Comparison of ENCODE assay signal across 9 mouse cellular contexts in genomic region chr3:87745036-87745659, GRCm38 (mm10). TPM values are rescaled to one million over a fixed set of nuclear protein-coding genes. Genes with fewer than 3 reads are reported as not detected.
DNase-seq lines count a peak whose midpoint lies in the region; ATAC-seq and TF ChIP-seq lines count a peak whose summit lies in the region.
"Had no signal": no experiment of that assay in that cellular context is flagged by ENCODE, and none has a peak within 500 bp of the region (broad histone marks: within the 10 kb centered on the region; RNA-seq: fewer than 3 reads in every experiment).

No protein-coding gene starts in this region.

- no peak for DNase-seq in liver, embryonic 11.5 days (ENCODE audit: low spot score)
- no peak for DNase-seq in liver
- DNase-seq in cerebellum, adult 11 months = no peak
- no peak for DNase-seq in testis, postnatal 14 days (ENCODE audit: low spot score)
- DNase-seq in thymus, postnatal 14 days = no peak

- H3K9ac ChIP-seq in liver, embryonic 11.5 days (ENCODE audit: low read depth, low read length) = no peak overlapping the region
- H3K9ac ChIP-seq in forebrain, embryonic 12.5 days = 0 out of 2 replicates have a peak overlapping the region, but pooled peaks have one; percentile 26
- no peak overlapping the region for H3K9ac ChIP-seq in intestine, postnatal 0 days (ENCODE audit: low read depth, low read length)
- H3K9ac ChIP-seq in neural tube, embryonic 12.5 days = peak overlapping the region; percentile 38

- H3K27me3 ChIP-seq in liver, embryonic 11.5 days (replicated peaks; ENCODE audit: control insufficient read depth, insufficient read depth, low read length) = no peaks in the 10 kb centered on the region; the same call in 1 of the 2 replicates
- H3K27me3 ChIP-seq in forebrain, embryonic 12.5 days = peaks cover 3% of the 10 kb centered on the region; the same call in 1 of the 2 replicates
- H3K27me3 ChIP-seq in intestine, postnatal 0 days (replicated peaks; ENCODE audit: control insufficient read depth, insufficient read depth, low read length) = no peaks in the 10 kb centered on the region
- H3K27me3 ChIP-seq in neural tube, embryonic 12.5 days (replicated peaks) = no peaks in the 10 kb centered on the region

- WGBS in liver, embryonic 11.5 days = 44% methylated on average over 18 of the region's 18 CpGs
- 41% methylated on average over 18 of the region's 18 CpGs for WGBS in forebrain, embryonic 12.5 days
- WGBS in intestine, postnatal 0 days = 40% methylated on average over 18 of the region's 18 CpGs
- WGBS in neural tube, embryonic 12.5 days = 32% methylated on average over 14 of the region's 18 CpGs

- TF ChIP-seq CTCF in intestine, postnatal 0 days (IDR thresholded peaks at IDR 0.05; ENCODE audit: low read depth) = no peak

- no peaks in the 10 kb centered on the region for H3K9me3 ChIP-seq in liver, embryonic 11.5 days (ENCODE audit: control insufficient read depth, low read length)
- no peaks in the 10 kb centered on the region for H3K9me3 ChIP-seq in forebrain, embryonic 12.5 days
- no peaks in the 10 kb centered on the region for H3K9me3 ChIP-seq in intestine, postnatal 0 days (ENCODE audit: control insufficient read depth)
- H3K9me3 ChIP-seq in neural tube, embryonic 12.5 days = no peaks in the 10 kb centered on the region
- H3K9me3 ChIP-seq: G1E had no signal

- H3K36me3 ChIP-seq in liver, embryonic 11.5 days (ENCODE audit: control insufficient read depth, insufficient read depth, low read length) = no peaks in the 10 kb centered on the region; the same call in 1 of the 2 replicates
- H3K36me3 ChIP-seq in forebrain, embryonic 12.5 days (replicated peaks) = peaks cover 5% of the 10 kb centered on the region; the same call in 1 of the 2 replicates
- H3K36me3 ChIP-seq in intestine, postnatal 0 days (ENCODE audit: control insufficient read depth, insufficient read depth) = no peaks in the 10 kb centered on the region
- peaks cover 9% of the 10 kb centered on the region; the same call in 1 of the 2 replicates for H3K36me3 ChIP-seq in neural tube, embryonic 12.5 days
- H3K36me3 ChIP-seq: G1E had no signal

- H3K27ac ChIP-seq in liver, embryonic 11.5 days (ENCODE audit: low read depth, low read length) = no peak overlapping the region
- H3K27ac ChIP-seq in forebrain, embryonic 12.5 days = no peak overlapping the region
- H3K27ac ChIP-seq in intestine, postnatal 0 days (ENCODE audit: low read depth, low read length) = no peak overlapping the region; the same call in 1 of the 2 replicates
- no peak overlapping the region for H3K27ac ChIP-seq in neural tube, embryonic 12.5 days

- H3K4me3 ChIP-seq in liver, embryonic 11.5 days (ENCODE audit: low read depth, low read length) = no peak overlapping the region
- H3K4me3 ChIP-seq in forebrain, embryonic 12.5 days (replicated peaks) = no peak overlapping the region
- H3K4me3 ChIP-seq in intestine, postnatal 0 days (ENCODE audit: low read depth, low read length) = no peak overlapping the region
- H3K4me3 ChIP-seq in neural tube, embryonic 12.5 days = no peak overlapping the region

- peak overlapping the region; percentile 19 for H3K4me2 ChIP-seq in liver, embryonic 11.5 days
- peak overlapping the region; percentile 40 for H3K4me2 ChIP-seq in forebrain, embryonic 12.5 days
- peak overlapping the region; percentile 40 for H3K4me2 ChIP-seq in intestine, postnatal 0 days (replicated peaks; ENCODE audit: low read depth)
- peak overlapping the region; percentile 51 for H3K4me2 ChIP-seq in neural tube, embryonic 12.5 days (replicated peaks)

- ATAC-seq in liver, embryonic 11.5 days (replicated peaks; ENCODE audit: low FRiP score) = no peak
- no peak for ATAC-seq in forebrain, embryonic 12.5 days (ENCODE audit: low FRiP score)
- ATAC-seq in intestine, postnatal 0 days = no peak; the same call in 1 of the 2 replicates
- ATAC-seq in neural tube, embryonic 12.5 days (ENCODE audit: low FRiP score, low read depth) = 0 out of 2 replicates have a peak, but pooled peaks have one; percentile 56

- H3K4me1 ChIP-seq in liver, embryonic 11.5 days (replicated peaks; ENCODE audit: control insufficient read depth, insufficient read depth, low read length) = peaks cover 4% of the 10 kb centered on the region; the same call in 1 of the 2 replicates
- peaks cover 12% of the 10 kb centered on the region for H3K4me1 ChIP-seq in forebrain, embryonic 12.5 days
- H3K4me1 ChIP-seq in intestine, postnatal 0 days (replicated peaks; ENCODE audit: control insufficient read depth, insufficient read depth, low read length) = peaks cover 5% of the 10 kb centered on the region; the same call in 1 of the 2 replicates
- H3K4me1 ChIP-seq in neural tube, embryonic 12.5 days = peaks cover 14% of the 10 kb centered on the region

RNA-seq across cellular contexts. Expression of gene Lrrc71, which starts 3.3 kb away (rescaled TPM):
- polyA plus RNA-seq in liver, embryonic 11.5 days (2014; fragmentation: Nextera tagmentation; extraction: Ambion mirVana) = 0.23 TPM in 1 of 2 replicates, not detected in the other
- polyA plus RNA-seq in forebrain, embryonic 12.5 days (2016; fragmentation: Nextera tagmentation; extraction: Ambion mirVana) = 0.26 and 0.37 TPM in 2 replicates
- 0.23 and 0.34 TPM in 2 replicates for polyA plus RNA-seq in intestine, postnatal 0 days (2015; fragmentation: Nextera tagmentation; extraction: Ambion mirVana)
- 0.33 and 0.53 TPM in 2 replicates for polyA plus RNA-seq in neural tube, embryonic 12.5 days (2016; fragmentation: Nextera tagmentation; extraction: Ambion mirVana)
- polyA plus RNA-seq: G1E had no signal

RNA-seq across cellular contexts. Expression of gene Ntrk1, which starts 49.8 kb away (rescaled TPM):
- polyA plus RNA-seq in liver, embryonic 11.5 days (2014; fragmentation: Nextera tagmentation; extraction: Ambion mirVana) = 0.62 and 1.1 TPM in 2 replicates
- polyA plus RNA-seq in forebrain, embryonic 12.5 days (2016; fragmentation: Nextera tagmentation; extraction: Ambion mirVana) = 1.1 and 1.4 TPM in 2 replicates
- 0.16 and 0.18 TPM in 2 replicates for polyA plus RNA-seq in intestine, postnatal 0 days (2015; fragmentation: Nextera tagmentation; extraction: Ambion mirVana)
- 93.8 and 141 TPM in 2 replicates for polyA plus RNA-seq in neural tube, embryonic 12.5 days (2016; fragmentation: Nextera tagmentation; extraction: Ambion mirVana)
- polyA plus RNA-seq: G1E had no signal

RNA-seq across cellular contexts. Expression of gene Insrr, which starts 51.6 kb away (rescaled TPM):
- polyA plus RNA-seq in liver, embryonic 11.5 days (2014; fragmentation: Nextera tagmentation; extraction: Ambion mirVana) = 0.05 and 0.06 TPM in 2 replicates
- polyA plus RNA-seq in forebrain, embryonic 12.5 days (2016; fragmentation: Nextera tagmentation; extraction: Ambion mirVana) = 0.65 and 1.0 TPM in 2 replicates
- polyA plus RNA-seq in intestine, postnatal 0 days (2015; fragmentation: Nextera tagmentation; extraction: Ambion mirVana) = 0.05 TPM in 2 replicates
- polyA plus RNA-seq in neural tube, embryonic 12.5 days (2016; fragmentation: Nextera tagmentation; extraction: Ambion mirVana) = 1.4 and 1.9 TPM in 2 replicates
- polyA plus RNA-seq: G1E had no signal

Comparison
In these comparisons a context has a peak if more than half of its experiments do, and no peak if none do; other contexts are left out.
1. H3K9ac ChIP-seq: peak in forebrain, embryonic 12.5 days (single experiment) and neural tube, embryonic 12.5 days (single experiment); none in liver, embryonic 11.5 days (single experiment) and intestine, postnatal 0 days (single experiment).
2. RNA of gene Ntrk1, which starts 49.8 kb away (polyA plus RNA-seq): 93.8 to 141 TPM in neural tube, embryonic 12.5 days; 1.1 to 1.4 TPM in forebrain, embryonic 12.5 days, 0.62 to 1.1 TPM in liver, embryonic 11.5 days and 0.16 to 0.18 TPM in intestine, postnatal 0 days; every median in the first group is over 10 times any median in the second.
3. Peak in every context shown above with its lines, with median percentiles within 50 percentile points of each other: H3K4me2 ChIP-seq.